Mouse (Mus musculus) E14TG2a.4 (cell line): ENCODE results near the gene Otud7a.

Source experiments
- CTCF ChIP-seq: conservative IDR thresholded peaks from 2 replicates; pipeline ENCODE4 v1.5.1; 2014; ENCODE audit warnings: low read length
- NANOG ChIP-seq: IDR thresholded peaks from 2 replicates; pipeline ENCODE4 v1.6.1; 2014; ENCODE audit warnings: borderline replicate concordance, low read length, mixed read lengths
- POU5F1 ChIP-seq: IDR thresholded peaks from 2 replicates; pipeline ENCODE4 v1.6.1; 2014; ENCODE audit warnings: low read length, borderline replicate concordance

DNA sequence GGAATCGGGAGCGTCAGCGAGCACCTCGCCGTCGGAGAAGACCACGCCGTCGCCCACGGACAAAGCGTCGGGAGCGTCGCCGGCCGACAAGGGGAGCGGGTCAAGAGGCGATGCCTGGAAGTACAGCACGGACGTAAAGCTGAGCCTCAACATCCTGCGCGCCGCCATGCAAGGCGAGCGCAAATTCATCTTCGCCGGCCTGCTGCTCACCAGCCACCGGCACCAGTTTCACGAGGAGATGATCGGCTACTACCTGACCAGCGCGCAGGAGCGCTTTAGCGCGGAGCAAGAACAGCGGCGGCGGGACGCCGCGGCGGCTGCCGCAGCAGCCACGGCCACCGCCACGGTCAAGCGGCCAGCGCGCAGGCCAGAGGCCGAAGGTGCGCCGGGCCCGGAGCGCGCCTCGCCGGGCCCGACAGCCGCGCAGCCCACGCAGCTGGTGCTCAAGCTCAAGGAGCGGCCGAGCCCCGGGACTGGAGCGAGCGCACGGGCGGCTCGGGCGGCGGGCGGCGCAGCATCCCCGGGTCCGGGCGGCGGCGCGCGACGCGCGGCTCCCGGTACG, 313.2 kb downstream of the Otud7a start:
- TF ChIP-seq CTCF (no peak), POU5F1 (no peak), NANOG (no peak)
